Mouse (Mus musculus) naive thymus-derived CD4-positive, alpha-beta T cell, adult 2 months (primary cell): ENCODE data around the gene Tmc2.
A peak's percentile ranks its signal among the peaks of the same experiment; 100 is the strongest.

ENCODE experiments used
- DNase-seq: peaks from one replicate; pipeline ENCODE4 v3.0.0-alpha.2; 2011; ENCODE audit warnings: low read depth

Tmc2 gene

GRCm38 (mm10) chr2:130256762-130257161, 61.8 kb downstream of the Tmc2 start:
- DNase-seq: no peak

GRCm38 (mm10) chr2:130260822-130261221, 65.8 kb downstream of the Tmc2 start:
- no peak for DNase-seq

DNA sequence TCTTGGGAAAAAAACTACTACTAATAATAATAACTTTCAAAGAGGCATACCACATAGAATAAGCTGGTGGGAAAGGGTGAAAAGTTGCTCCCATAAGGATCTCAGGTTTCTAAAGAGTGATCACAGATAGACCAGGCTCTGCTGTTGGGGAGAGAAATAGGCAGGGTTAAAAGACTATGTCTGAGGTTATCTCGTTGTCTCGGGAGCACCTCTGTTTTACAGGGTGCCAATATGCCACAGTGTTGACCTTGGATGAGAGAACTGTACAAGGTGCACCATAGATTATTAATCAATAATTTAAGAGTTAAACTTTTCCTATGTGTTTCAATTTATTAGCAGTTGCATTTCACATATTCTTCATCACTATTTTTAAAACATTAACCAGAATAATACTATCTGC, 66.9 kb downstream of the Tmc2 start:
- DNase-seq: no peak

DNA sequence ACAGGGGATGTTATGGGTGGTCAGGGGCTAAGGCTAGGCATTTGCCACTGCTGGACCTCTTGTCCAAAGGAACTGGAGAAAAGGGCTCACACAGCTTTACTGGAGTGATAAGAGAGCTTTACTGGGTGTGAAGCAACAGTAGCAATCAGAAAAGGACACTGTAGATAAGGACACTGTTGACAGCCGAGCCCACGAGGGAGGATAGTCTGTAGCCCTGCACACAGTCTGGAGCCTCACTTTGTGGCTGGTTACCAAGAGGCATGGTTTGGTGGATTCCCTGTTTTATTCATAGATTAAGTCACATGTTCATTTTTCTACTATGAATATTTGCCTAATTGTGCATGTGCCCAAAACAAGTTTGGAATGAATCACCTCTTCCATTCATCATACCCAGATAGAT, 67.4 kb downstream of the Tmc2 start:
- no peak for DNase-seq

- no peak for DNase-seq
Measured at GRCm38 (mm10) chr2:130265520-130265919, 70.5 kb downstream of the Tmc2 start.

DNA sequence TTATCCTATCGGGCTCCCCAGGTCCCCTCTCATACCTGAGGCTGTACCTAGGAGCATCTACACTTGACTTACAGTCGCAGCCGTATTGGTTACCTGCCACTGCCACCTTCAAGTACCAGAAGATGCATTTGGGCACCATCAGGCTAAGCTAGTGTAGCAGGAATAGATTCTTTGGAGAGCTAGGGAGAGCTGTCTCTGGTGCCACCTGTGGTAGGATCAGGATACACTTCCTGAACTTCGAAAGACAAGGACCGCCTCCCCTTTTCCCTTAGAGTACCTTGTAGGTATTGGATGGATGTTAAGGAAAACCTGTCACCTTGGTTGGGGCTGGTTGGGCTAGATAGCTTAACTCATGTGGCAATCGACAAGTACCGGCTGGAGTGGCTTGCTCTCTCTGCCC, 73.1 kb downstream of the Tmc2 start:
- no peak for DNase-seq

DNA sequence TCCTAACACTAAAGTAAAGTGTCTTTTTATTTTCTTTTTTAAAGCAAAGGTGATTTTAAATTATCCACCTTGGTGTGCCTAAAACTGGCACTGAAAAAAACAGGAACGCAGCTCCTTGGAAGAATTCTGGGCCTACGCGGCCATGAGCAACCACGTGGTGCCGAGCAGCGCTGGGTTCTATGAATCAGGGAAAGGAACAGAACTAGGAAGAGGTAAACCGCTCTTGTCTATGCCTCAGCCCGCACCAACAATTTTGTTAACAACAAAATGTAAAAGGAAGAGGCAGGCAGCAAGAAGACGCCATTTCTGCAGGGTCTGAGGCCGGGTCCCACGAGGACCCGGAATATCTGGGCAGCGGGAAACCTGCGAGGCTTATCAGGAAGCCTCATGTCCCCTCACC, 78.7 kb downstream of the Tmc2 start:
- DNase-seq: no peak

DNA sequence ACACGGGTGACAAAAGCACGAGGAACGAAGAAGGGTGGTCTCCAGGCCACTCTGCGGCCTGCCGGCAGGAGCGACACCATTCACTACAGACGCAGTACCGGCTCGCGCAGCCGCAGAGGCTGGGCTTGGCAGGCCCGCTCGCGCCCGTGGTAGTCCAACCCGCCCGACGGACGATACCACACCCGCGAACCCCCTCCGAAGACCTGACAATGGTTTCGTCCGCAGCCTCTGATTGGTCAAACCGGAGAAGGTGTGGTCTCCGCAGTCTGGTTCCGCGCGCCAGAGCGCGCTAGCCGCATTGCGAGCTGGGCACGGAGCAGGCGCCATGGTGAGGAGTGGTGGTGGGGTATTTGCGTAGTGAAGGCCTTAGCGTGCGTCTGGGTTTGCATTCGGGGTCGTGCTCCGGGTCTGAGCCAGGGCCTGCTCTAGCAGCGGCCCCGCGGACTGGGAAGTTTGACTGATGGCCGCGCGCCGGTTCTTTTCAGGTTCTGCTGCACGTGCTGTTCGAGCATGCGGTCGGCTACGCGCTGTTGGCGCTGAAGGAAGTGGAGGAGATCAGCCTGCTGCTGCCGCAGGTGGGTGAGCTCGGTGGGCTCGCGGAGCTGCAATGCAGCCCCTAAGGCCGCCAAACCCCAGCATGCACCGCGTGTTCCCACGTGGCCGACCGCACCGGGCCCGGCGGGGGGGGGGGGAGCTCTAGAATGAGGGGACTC, 79.3 kb downstream of the Tmc2 start, which contains the start of gene Nop56:
TSS of gene Nop56 (plus strand) at position 282 of the 713 bp plus-strand sequence.
- peak; percentile 99 for DNase-seq

- no peak for DNase-seq
Measured at GRCm38 (mm10) chr2:130274862-130275261, 79.9 kb downstream of the Tmc2 start.

DNA sequence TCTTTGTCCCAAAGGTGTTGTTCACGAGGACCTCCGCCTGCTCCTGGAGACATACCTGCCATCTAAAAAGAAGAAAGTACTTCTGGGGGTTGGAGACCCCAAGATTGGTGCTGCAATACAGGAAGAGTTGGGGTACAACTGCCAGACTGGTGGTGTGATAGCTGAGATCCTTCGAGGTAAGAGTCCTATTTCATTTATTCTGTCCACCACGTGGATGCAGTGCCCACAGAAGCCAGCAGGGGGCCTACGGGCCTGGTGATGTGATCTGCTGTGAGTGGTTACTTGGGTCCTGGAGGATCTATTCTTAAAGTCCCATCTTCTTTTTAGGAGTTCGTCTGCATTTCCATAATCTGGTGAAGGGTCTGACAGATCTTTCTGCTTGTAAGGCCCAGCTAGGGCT, 80.7 kb downstream of the Tmc2 start:
- peak; percentile 81 for DNase-seq

DNA sequence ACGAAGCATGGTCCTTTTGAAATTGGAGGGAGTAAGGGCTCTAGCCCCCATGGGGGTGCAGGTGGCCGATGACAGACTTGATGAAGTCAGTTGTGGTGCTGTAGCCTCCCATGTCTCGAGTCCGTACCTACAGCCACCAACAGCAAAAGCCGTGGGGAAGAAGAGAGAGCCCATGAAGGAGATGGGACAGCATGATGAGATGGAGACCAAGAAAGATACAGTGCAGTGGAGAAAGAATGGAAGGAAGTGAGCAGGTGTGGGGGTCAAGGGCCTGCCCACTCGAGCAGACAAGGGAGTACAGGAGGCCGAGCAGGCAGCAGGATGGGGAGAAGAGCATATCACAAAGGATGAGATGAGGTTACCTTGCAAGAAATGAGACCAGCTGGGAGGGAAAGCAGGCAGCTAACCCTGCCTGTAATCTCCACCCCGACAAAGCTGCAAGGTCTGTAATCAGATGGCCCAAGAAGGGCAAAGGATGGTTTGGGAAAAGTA, 84.7 kb downstream of the Tmc2 start:
- no peak for DNase-seq

DNA sequence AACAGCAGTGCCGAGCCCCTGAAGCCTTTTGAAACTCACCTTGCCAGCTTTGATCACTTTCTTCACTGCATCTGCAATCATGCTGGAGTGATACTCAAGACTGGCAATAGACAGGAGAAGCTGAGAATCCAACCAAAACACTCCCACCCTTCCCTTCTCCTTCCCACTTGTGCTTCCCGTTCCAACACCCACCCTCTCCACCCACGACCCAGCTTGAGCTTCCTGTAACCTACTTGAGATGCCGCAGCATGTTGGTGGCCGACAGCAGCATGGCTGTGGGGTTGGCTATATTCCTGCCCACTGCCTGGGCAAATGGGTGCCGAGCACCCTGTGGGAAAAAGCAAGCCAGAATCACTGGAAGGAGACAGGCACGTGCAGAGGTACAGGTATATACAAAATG, 85.2 kb downstream of the Tmc2 start:
- DNase-seq: no peak

- DNase-seq: no peak
Measured at GRCm38 (mm10) chr2:130280818-130281217, 85.8 kb downstream of the Tmc2 start.

- DNase-seq: peak; percentile 70
Measured at GRCm38 (mm10) chr2:130283854-130284654, 89.1 kb downstream of the Tmc2 start, which contains the start of gene Idh3b. Gene Idh3b, minus strand, starts transcription at chr2:130284547.

DNA sequence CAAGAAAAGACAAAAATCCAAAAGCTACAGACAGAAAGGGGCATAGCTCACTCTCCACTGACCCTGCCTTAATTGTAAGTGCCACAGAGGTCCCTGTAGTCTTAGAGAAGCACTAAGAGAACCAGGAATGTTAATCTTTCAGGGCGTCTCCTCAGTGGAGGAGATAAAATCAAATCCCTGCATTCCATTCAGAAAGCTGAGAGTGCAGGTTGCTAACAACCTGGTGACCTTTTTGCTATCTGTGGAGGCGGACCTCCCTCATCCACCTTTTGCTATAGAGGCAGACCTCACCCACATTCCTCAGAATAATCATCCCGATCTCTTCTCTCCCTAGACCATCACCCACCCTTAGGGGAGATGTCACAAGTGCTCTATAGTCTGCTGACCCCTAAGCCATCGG, 94.1 kb downstream of the Tmc2 start:
- DNase-seq: no peak

DNA sequence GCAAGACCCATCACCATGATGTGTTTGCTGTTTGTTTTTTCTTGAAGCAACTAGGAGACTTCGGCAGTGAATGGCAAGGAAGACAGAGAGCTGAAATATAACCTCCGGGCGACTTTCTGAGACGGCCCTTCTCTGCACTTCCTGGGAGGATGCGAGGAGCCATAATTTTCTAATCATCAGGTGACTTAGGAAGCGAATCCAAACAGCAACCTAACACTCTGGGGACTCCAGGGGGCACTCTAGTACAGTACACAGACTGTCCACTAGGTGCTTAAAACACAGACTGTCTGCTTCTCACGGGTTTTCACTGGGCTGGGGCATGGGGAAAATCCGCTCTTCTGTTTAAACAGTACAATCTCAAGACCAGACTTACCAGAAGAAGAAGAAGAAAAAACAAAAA, 96.4 kb downstream of the Tmc2 start:
- DNase-seq: peak; percentile 80

DNA sequence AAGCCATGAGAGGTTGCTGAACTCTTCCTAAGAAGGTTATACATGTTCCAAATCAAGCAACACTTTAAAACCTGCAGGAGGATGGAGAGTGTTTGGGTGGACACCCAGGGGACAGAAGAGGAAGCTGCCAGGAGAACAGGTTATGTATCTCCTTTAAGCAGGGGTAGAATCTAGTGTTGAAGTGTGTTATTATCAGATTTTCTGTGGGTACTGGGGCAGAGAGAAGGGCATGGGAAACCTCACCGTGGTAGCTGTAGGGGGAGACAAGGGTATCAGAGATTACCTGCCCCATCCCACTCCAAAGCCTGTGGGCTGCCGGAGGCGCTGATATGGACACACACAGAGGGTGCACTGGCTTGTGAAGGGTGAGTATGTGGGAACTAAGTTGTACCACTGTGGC, 98.0 kb downstream of the Tmc2 start:
- DNase-seq: no peak

DNA sequence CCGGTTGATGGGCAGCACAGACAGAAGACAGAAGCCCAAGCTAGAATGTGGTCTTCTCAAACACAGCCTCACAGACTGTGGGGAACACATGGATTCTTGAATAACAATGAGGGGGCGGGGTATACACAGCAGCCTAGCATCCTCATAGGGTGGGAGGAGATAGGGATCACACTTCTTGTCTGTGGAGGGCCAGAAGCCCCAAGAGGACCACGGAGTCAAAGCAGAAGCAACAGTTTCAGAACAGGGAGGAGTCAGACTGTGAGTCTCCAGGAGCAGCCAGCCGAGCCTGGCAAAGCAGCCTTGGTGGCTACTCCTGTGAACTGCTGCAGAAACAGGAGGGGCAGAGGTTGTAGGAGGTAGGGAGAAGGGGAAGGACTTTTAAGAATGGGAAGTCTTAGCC, 98.5 kb downstream of the Tmc2 start:
- no peak for DNase-seq

- no peak for DNase-seq
Measured at GRCm38 (mm10) chr2:130294218-130294935, 99.4 kb downstream of the Tmc2 start.

- no peak for DNase-seq
Measured at GRCm38 (mm10) chr2:130294936-130295277, 99.9 kb downstream of the Tmc2 start, which contains the start of gene Ebf4. Gene Ebf4, plus strand, starts transcription at chr2:130295169.

- DNase-seq: peak; percentile 32
Measured at GRCm38 (mm10) chr2:130295331-130296133, 100.5 kb downstream of the Tmc2 start.
